Mouse (Mus musculus): ENCODE data around the gene Ttc37.

The Ttc37 gene

DNA sequence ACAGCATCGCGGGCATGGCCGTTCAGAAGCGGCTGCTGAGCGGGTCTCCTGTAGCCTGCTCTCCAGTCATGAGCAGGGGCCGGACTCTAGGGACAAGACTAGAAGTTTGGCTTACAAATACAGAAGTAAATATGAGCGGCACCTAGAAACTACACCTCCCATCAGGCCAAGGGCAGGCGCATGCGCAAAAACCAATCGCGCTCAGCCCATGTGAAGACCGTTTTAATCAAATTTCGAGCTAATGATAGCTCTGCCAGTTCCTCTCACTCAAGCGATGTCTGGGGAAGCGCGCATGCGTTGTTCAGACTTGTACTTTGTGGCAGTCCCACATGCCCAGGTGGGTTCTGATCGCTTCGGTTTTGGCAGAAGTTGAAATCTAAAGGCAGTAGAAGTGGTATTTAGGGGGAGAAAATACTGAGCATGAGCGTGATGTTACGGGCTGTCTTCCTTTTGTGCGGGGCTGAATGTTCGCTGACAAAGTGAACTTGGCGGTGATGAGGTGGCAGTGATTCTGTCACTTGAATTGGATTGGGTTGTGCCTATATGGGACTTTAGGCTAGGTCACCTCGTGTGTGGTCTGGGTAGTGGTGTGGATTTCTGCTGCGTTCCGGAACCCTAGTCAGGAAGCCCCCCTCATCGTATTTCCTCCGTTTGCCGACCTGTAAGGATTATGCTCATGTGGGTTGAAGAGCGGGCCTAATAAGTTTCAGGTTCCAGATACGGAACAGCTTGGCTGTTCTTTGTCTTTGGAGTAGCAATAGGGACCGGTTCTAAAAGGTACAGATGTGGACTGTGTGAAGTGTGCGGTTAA, at the start of gene Ttc37, which contains the start of gene Arsk:
Gene Ttc37, plus strand, starts transcription at position 242 of the 811 bp plus-strand sequence.
Gene Arsk, minus strand, starts transcription at position 168 of the 811 bp plus-strand sequence.
- DNase-seq (ENCODE audit: extremely low spot score, low spot score) = peak; percentile 92

DNA sequence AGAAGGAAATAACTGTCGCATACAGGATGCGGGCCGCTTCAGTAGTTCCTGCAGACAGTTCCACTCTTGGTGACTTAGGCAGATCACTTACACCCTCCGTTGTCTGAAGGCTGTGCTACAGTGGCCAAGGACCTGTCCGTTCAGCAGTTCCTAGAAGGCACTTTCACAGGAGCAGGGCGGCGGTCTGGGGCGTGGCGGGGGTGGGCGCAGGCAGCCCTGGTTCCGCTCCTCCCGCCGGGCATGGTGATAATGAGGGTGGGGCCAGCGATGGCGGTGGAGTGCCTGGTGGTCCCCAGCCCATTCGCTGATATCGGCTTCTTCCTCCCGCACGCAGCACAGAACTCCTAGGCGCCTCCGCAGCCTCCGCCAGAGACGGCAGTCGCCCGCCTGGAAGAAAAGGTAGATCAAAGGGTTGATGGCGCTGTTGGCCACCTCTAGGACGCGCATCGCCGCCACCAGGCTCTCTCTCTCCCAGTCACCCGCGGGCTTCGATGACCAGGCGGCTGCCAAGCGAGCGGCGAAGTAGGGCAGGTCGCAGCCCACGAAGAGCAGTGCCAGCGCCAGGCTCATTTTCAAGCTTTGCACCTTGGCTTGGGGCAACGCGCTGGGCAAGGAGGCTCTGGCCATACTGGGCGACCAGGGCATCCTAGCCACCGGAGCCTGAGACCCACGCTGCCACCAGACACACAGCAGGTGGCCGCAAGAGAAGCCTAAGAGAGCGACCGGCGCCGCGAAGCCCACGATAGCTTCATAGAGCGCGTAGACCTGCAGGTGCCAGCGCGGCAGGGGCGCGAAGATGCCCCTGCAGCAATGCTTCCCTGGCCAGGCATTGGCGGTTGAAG, 42.9 kb upstream of the Ttc37 start:
- peak; percentile 63 for DNase-seq (ENCODE audit: extremely low spot score, low spot score)

DNA sequence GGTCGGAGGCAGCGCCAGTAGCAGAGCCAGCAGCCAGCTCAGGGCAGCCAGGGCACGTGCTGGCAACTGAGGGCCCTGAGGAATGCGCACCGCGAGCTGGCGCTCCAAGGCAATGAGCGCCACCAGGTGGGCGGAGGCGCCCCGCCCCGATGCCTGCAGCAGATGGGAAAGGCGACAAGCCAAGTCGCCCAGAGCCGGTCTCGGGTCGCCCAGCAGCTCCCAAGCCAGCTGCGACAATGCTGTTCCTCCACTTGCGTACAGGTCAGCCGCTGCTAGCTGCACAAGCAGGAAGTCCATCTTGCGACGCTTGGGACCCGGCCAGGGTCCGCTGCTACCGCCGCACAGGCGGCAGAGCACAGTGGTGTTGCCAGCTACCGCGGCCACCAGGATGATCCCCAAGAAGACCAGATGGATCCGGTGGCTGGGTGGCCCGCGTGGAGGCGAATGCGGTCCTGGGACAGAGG, 42.2 kb upstream of the Ttc37 start:
- DNase-seq (ENCODE audit: extremely low spot score, low spot score) = peak; percentile 77

DNA sequence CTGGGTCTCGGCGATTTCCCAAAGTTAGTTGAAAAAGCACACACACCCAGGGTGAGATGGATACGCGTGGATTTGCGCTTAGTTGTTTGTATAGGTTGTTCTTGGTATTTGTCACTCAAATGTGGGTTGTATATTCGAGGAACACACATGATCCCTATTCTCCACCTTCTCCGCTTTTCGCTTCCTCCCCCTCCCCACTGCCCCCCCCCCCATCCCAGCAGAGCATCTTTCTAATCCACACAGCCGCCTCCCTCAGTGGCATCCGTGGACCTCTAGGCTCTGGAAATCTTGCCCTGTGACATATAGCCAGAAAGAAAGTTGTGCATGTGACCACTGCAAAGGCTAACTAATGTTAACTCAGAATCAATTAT, 41.7 kb upstream of the Ttc37 start, which contains the start of gene Gpr150:
Gene Gpr150, minus strand, starts transcription at position 101 of the 371 bp plus-strand sequence.
- no peak for DNase-seq (ENCODE audit: extremely low spot score, low spot score)

DNA sequence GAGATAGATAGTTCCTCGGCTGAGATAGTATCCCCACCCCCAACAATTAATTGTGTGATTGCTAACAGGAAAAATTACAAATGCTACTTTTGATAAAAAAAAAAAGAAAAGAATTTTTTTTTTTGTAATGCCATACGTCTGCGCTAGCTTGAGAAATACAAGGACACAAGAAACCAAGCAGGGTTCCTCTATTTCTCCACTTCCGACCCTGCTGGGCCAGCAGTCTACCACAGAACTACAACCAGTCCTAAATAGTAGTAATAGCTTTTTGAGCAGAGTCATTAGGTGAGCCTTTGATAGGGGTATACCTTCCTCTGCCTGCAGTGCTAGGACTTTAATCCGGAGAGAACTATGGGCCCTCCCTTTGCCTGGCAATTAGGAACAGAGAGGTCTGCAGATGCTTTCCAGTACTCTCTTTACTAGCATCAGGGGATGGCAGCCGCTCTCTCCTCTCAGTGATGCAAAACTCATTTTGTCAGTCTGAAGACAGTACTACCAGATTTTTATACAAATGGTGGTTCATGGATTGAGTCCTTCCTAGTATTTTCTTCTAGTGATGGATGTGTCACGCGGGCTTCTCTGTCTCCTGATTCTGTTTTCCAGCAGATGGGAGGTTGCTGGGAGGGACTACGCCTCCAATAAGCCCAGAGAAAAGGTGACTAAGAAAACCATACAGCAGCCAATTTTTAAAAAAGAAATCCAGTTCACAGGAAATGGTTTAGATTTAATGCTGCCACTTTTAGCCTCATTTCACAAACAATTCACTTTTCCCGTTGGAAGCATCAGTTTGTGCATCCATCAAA, 41.1 kb upstream of the Ttc37 start:
- no peak for DNase-seq (ENCODE audit: extremely low spot score, low spot score)

DNA sequence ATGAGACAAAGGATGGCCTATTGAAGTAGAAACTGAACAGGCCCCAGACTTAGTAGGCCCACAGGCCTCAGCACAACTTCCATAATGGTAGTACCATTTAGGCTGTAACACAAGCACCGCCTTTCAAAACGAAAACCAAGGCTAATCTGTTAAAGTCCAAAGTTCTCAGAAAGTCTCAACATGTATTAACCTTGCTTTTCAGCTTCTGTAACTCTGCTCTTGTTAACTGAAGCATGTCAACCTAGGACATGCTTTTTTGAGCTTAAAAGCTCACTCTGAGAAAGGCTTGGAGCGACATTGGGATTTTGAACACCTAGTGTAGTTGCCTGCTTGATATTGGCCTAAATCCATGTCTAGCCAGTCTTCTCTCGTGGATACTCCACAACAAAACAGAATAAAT, 38.9 kb upstream of the Ttc37 start:
- no peak for DNase-seq (ENCODE audit: extremely low spot score, low spot score)

DNA sequence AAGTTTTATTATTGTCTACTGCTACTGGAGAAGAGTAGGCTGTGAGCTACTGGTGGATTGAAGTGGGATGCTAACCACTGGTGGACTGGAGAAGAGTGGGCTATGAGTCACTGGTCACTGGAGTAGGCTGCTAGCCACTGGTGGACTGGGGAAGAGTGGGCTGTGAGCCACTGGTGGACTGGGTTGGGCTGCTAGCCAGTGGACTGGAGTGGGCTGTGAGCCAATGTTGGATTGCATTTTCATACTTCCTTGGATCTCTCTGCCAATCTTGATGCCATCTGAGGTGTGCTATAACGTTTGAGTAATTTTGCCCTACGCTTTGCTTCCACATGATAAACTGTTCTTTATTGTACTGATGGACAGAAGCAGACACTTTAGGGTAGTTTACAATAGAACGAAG, 36.4 kb upstream of the Ttc37 start:
- no peak for DNase-seq (ENCODE audit: extremely low spot score, low spot score)

DNA sequence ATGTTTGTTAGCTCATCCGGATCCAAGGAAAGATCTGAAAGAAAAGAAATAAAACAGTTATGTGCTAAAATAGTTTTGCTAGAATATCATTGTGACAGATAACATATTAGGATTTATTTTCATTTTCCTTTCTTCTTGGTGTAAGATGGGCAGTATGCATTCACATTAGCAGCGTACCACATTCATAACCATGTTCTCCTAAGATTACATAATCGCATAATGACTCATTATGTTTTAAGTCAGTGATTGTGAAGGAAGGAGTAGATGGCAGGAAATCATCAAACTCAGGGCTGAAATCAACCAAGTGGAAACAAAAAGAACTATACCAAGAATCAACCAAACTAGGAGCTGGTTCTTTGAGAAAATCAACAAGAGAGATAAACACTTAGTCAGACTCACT, 36.0 kb upstream of the Ttc37 start:
- DNase-seq (ENCODE audit: extremely low spot score, low spot score) = no peak

DNA sequence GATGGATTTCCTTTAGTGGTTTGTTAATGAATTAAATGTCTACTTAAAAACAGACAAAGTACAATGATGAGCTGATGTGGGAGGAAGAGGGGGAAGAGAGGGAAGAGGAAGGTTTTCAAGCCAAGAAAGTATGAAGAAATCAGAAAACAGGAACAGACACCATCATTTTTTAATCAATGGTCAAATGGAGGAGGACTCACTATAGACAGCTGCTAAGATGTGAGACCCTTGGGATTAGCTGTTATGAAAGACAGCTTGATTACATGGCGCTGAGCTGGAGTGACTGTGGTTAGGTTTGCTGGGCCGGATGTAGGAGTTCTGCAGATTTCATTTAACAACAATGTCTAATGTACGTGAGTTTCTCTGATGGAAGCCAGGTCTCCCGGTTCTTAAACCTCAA, 35.0 kb upstream of the Ttc37 start:
- DNase-seq (ENCODE audit: extremely low spot score, low spot score) = no peak

DNA sequence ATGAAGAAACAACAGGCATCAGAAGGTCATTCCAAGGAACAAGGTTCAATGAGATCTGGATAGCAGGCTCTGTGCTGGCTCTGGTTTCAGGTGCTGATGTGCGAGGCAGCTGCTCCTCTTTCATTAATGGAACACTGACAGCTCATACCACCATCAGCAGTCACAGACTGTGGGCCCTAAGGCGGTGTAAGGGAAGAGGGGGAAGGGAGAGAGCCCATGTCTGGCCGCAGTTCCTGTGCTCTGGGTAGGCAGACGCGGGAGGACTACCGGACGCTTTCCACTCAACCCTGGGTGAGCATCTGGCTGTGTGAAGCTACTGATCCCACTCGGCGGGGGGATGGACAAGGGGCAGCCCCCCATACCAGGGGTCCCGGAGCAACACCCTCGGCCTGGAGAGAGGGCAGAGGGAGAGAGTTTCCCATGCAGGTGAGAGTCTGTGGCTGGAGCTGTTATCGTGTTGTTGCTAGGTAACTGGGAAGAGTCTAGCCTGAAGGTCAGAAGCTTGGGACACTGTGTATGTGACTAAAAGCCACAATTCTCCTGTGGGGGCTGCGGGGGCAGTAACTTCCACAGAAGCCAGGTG, 34.1 kb upstream of the Ttc37 start:
- no peak for DNase-seq (ENCODE audit: extremely low spot score, low spot score)

DNA sequence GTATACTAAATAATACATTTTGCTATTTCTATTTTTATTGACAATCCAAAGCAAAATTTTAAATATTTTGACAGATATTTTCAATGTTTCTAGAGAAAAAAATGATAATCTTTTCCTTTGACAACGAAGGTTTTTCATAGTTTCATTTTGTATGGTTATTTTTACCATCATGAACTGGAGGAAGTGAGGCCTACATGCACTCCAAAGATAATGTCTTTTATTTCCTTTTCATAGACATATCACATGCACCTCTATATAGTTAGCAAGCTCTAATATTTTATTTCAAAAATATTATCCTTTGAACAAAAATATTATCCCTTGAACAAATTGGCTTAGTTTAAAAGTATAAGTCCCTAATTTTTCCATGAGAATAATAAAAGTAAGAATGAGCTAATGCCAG, 24.2 kb upstream of the Ttc37 start:
- no peak for DNase-seq (ENCODE audit: extremely low spot score, low spot score)

DNA sequence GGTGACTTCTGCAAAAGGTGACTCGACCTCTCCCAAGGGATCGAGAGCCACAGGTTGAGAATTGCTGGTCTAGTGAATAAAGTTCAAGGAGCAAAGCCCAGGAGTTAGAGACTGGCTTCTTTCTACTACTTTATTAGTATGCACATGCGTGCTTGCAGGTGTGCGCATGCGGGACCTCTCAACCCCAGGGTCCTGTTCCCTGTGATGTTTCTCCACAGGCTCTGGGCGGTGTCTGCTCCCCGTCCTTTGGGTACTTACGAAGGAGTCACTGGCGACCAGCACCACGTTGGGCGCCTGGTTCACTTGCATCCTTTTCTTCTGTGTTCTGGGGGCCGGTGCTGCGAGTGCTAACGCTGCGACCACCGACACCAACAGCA, 430 bp upstream of the Ttc37 start:
- DNase-seq (ENCODE audit: extremely low spot score, low spot score) = no peak

DNA sequence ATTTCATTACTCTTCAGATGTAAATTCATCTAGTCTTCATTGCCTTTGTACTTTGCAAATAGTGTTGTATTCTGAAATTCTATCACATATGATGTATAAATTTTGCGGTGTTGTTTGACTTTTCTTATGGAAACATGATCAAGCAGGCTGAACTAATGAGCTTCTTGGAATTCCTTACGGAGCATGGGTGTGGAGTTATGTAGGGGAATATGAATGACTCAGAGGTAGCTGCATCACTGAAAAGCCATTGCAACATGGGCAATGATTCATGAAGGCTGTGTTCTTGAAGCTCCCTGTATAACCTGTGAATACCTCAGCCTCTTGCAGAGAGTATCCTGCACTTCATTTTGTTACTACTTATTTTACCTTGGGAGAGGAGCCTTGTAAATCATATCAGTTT, 3.5 kb downstream of the Ttc37 start:
- no peak for DNase-seq (ENCODE audit: extremely low spot score, low spot score)

DNA sequence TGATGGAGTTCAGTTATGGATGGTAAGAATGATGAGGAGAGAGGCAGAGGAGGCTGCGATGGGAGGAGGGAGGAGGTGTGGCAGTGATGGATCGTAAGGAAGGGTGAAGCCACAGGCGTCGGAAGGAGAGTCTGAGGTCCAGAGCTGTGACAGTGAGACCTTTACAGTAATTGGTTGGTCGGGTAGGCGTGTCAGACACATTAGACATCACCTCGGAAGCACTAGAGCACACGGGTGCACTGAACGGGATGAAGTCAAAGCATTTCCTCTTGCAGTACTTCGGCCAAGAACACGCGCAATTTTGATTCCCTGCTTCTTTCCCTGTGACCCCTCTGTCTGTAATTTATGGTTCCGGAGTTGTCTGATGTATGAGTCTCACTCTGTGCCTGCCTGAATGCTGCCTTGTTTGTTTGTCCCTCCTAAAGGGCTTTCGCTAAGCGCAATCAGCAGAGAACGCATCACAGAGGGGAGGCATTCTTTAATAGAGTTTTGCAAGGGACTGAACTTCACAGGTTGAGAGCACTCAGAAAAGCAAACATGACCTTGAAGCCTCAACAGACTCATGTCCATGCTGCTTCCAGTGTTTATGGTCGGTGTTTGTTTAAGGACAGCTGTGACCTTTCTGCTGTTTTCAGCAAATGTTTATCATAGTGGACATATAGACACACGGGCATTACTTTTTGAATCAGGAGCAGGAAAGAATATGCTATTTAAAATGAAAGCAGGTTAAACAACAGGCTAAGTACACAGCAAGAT, 10.7 kb downstream of the Ttc37 start:
- DNase-seq (ENCODE audit: extremely low spot score, low spot score) = no peak

DNA sequence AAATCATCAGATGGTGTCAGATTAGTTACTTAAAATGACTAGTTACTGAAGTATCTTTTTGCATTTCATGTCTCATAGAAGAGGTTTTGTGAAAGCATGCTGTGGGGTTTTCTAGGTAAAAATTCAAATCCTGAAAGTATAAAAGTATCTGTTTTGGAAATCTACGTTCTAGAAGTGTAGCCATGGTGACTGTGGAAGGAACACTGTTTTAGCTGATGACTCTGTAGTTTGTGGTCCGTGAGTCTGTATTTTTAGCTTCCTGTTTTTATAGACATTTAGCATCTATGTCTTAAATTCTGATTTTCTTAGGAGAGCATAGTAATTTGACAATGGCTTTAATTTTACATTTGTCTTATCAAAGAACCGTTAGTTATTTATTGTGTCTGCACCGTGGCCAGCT, 30.3 kb downstream of the Ttc37 start:
- no peak for DNase-seq (ENCODE audit: extremely low spot score, low spot score)

DNA sequence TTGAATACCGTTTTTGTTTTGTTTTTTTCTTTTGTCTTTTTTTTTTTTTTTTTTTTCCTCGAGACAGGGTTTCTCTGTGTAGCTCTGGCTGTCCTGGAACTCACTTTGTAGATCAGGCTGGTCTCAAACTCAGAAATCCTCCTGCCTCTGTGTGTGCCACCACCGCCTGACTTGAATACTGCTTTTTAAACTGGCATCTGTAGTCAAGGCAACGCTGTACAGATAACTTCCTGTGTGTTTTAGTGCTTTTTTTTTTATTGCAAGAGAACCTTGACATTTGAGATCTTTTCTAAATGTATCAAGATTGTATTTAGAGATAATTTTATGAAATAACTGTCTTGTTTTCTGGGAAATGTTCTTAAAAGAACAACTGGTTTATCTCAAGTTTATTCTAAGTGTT, 33.9 kb downstream of the Ttc37 start:
- no peak for DNase-seq (ENCODE audit: extremely low spot score, low spot score)

DNA sequence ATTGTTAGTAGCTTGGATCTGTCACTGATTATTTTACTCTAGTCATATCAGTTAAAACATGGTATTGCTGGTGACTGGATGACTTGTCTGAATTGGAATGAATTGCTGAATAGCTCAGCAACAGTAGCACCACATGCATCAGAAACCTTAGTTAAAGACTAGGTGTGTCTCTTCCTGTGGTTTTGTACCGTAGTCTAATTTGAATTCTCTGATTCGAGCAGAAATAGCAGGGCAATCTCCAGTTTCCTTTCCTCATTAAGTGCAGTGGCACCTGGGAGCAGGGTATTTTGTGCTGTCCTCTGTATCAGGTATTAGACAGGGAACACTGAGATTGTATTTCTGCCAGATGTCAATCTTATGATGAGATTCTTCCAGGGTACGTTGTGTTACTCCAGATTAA, 40.3 kb downstream of the Ttc37 start:
- DNase-seq (ENCODE audit: extremely low spot score, low spot score) = no peak

DNA sequence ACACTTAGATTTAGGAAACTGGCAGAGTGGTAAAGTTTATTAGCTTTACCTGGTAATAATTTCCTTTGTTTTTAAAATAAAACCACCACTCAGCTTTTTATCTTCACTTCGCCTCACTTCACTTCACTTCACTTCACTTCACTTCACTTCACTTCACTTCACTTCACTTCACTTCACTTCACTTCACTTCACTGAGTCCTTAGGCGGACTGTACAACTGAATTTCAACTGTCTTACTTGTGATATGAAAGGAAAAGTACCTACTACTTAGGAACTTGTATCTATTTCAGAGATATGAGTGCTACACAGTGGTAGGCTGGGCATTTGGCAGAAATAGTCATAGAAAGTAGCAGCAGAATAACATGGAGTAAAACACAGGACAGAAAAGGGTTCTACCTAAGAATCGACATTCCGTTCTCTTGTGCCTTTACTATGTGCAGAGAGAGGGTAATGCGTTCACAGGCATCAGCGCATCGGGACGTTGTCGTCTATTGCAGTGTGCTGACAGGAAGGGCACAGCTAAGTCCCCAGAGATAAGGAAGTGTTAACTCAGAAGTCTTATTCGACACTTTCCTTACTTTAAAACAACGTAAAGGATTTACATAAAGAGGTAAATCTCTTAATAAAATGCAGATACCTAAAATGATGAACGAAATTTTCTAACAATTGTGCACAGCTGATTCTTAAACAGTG, 42.7 kb downstream of the Ttc37 start:
- no peak for DNase-seq (ENCODE audit: extremely low spot score, low spot score)

DNA sequence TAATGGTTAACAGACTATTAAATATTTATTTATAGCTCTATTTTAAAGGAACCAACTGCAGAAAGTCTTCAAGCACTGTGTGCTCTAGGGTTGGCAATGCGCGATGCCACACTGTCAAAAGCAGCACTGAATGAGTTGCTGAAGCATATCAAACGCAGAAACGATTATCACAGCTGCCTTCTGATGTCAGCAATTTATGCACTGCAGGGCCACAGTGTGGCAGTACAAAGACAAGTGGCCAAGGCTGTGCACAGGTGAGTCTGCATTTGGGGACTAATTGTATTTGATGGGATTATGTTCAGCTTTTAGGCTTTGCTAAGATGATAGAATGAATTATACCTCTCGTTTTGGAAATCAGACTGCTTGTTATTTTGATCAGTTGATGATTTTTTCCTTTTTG, 51.9 kb downstream of the Ttc37 start:
- DNase-seq (ENCODE audit: extremely low spot score, low spot score) = no peak

DNA sequence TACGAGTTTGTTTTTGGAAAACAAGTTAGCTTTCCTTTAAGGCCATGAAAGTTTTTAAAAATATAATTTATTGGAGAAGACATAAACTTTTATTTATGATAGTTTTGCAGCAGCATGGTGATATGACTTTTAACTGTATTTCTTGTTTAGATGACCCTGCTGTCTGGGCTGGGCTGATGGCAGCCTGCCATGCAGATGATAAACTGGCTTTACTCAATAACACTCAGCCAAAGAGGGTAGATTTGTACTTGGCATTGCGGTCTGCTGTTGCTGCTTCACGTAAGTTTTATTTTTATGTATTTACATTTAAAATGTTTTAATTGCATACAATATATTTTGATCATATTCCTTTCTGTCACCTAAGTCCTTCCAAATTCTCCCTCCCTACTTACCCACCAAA, 58.6 kb downstream of the Ttc37 start:
- no peak for DNase-seq (ENCODE audit: extremely low spot score, low spot score)

Measured in neural tube, embryonic 10.5 days (tissue).